Mouse (Mus musculus): ENCODE data around the gene Prkag2.
"Not testable (repeated sequence)": the region's sequence is repeated elsewhere in the genome, so short reads cannot be mapped to it uniquely, and the experiment has no call there.

The Prkag2 gene

GRCm38 (mm10) chr5:25087064-25087463 is 13.4 kb downstream of the Prkag2 start:
- no peak for DNase-seq (ENCODE audit: extremely low spot score, low read depth, low spot score)

- no peak for DNase-seq (ENCODE audit: extremely low spot score, low read depth, low spot score)
These were observed 14.2 kb downstream of the Prkag2 start for GRCm38 (mm10) chr5:25086234-25086633.

GRCm38 (mm10) chr5:25085170-25085569 is 15.3 kb downstream of the Prkag2 start:
- no peak for DNase-seq (ENCODE audit: extremely low spot score, low read depth, low spot score)

GRCm38 (mm10) chr5:25083816-25084215 is 16.6 kb downstream of the Prkag2 start:
- no peak for DNase-seq (ENCODE audit: extremely low spot score, low read depth, low spot score)

GRCm38 (mm10) chr5:25082542-25082941 is 17.9 kb downstream of the Prkag2 start:
- DNase-seq (ENCODE audit: extremely low spot score, low read depth, low spot score): no peak

GRCm38 (mm10) chr5:25081545-25081944 is 18.9 kb downstream of the Prkag2 start:
- DNase-seq (ENCODE audit: extremely low spot score, low read depth, low spot score): no peak

- no peak for DNase-seq (ENCODE audit: extremely low spot score, low read depth, low spot score)
These were observed 19.4 kb downstream of the Prkag2 start for GRCm38 (mm10) chr5:25080994-25081393.

- no peak for DNase-seq (ENCODE audit: extremely low spot score, low read depth, low spot score)
These were observed 19.9 kb downstream of the Prkag2 start for GRCm38 (mm10) chr5:25080438-25080945.

- DNase-seq (ENCODE audit: extremely low spot score, low read depth, low spot score): no peak
These were observed 20.6 kb downstream of the Prkag2 start for GRCm38 (mm10) chr5:25079766-25080265.

- no peak for DNase-seq (ENCODE audit: extremely low spot score, low read depth, low spot score)
These were observed 22.4 kb downstream of the Prkag2 start for GRCm38 (mm10) chr5:25077873-25078651.

GRCm38 (mm10) chr5:25077258-25077657 is 23.2 kb downstream of the Prkag2 start:
- not testable (repeated sequence) for DNase-seq (ENCODE audit: extremely low spot score, low read depth, low spot score)

- no peak for DNase-seq (ENCODE audit: extremely low spot score, low read depth, low spot score)
These were observed 24.8 kb downstream of the Prkag2 start for GRCm38 (mm10) chr5:25075623-25076022.

- DNase-seq (ENCODE audit: extremely low spot score, low read depth, low spot score): no peak
These were observed 30.6 kb downstream of the Prkag2 start for GRCm38 (mm10) chr5:25069815-25070214.

- no peak for DNase-seq (ENCODE audit: extremely low spot score, low read depth, low spot score)
These were observed 33.3 kb downstream of the Prkag2 start for GRCm38 (mm10) chr5:25067122-25067521.

GRCm38 (mm10) chr5:25064270-25065232 is 35.9 kb downstream of the Prkag2 start:
- no peak for DNase-seq (ENCODE audit: extremely low spot score, low read depth, low spot score)

GRCm38 (mm10) chr5:25062506-25063132 is 37.8 kb downstream of the Prkag2 start:
- DNase-seq (ENCODE audit: extremely low spot score, low read depth, low spot score): no peak

GRCm38 (mm10) chr5:25058853-25059741 is 41.3 kb downstream of the Prkag2 start:
- DNase-seq (ENCODE audit: extremely low spot score, low read depth, low spot score): no peak

- DNase-seq (ENCODE audit: extremely low spot score, low read depth, low spot score): no peak
These were observed 42.0 kb downstream of the Prkag2 start for GRCm38 (mm10) chr5:25058417-25058816.

GRCm38 (mm10) chr5:25055288-25055687 is 45.2 kb downstream of the Prkag2 start:
- DNase-seq (ENCODE audit: extremely low spot score, low read depth, low spot score): no peak
